Mouse (Mus musculus): ENCODE data around the gene Trpc5.

The Trpc5 gene

DNA sequence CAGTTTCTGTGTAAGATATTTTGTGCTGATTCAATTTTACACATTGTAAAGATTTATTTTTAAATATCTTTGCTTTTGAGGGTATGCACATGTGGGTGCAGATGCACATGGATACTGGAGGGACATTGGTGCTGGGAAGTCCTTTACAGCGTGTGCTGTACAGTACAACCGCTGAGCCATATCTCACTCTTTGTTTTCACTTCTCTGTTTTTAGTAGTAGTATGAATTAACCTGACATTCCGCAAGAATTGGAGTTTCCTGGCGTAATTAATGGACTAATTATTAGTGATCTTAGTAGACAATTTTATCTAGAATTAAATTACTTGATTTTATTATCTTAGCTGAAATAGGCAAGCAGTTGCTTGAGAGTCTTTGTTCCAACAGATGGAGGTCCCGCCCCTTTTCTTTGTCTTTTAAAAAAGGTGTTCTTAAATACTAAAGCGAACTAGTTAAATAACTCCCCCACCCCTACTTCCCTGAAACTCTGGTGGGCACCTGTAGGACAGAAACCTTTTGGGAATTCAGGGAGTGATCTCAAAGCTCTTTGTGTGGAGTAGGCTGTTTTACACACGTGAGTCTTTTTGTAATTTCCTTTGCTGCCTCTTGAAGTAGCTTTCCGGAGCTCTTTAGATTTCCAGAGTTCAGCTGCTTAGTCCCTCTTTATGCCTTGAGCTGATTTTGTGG lies 352.5 kb downstream of the Trpc5 start:
- no peak for DNase-seq (ENCODE audit: low spot score)

All from ovary, postnatal 14 days (tissue).